Mouse (Mus musculus): ENCODE measurements around the gene R3hdm1.

DNA sequence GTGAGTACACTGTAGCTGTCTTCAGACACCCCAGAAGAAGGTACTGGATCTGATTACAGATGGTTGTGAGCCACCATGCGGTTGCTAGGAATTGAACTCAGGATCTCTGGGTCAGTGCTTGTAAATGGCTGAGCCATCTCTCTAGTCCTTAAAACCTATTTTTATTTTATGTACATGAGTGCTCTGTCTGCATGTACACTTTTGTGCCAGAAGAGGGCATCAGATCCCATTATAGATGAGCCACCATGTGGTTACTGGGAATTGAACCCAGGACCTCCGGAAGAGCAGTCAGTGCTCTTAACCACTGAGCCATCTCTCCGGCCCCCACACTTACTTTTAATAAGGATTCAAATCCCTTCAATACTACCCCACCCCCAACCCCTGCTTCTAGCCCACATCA, 179.8 kb downstream of the R3hdm1 start:
- TF ChIP-seq TBP (IDR thresholded peaks at IDR 0.05; ENCODE audit: low read depth, low read length) (no peak), MAFK (IDR thresholded peaks at IDR 0.05; ENCODE audit: borderline replicate concordance, low read depth, low read length) (no peak), KAT2A (conservative IDR thresholded peaks at IDR 0.05; ENCODE audit: low read depth, low read length) (no peak), USF1 (IDR thresholded peaks at IDR 0.05; ENCODE audit: low read depth, low read length) (no peak), CTCF (IDR thresholded peaks at IDR 0.05 in 2 of 3, conservative IDR thresholded peaks at IDR 0.05 in 1 of 3; ENCODE audit: control insufficient read depth in 1 of 3, insufficient read depth in 1 of 3, low read depth in 2 of 3, low read length in 3 of 3, poor library complexity in 1 of 3, severe bottlenecking in 1 of 3) (peak; percentile 16 to 46 (median 28); a peak in 4 of 6 replicates)
